Mouse (Mus musculus) MEL (cell line): ENCODE results near the gene Susd3. TPM values are rescaled to one million over a fixed set of nuclear protein-coding genes. Genes with fewer than 3 reads are reported as not detected.
A peak's percentile ranks its signal among the peaks of the same experiment; 100 is the strongest.

ENCODE experiments used
- DNase-seq: peaks from one replicate; pipeline ENCODE4 v3.0.0; 2011; ENCODE audit warnings: low read depth, low spot score
- H3K27ac ChIP-seq: 2 replicates; pipeline ENCODE4 v1.5.1; 2012; ENCODE audit warnings: low read depth, mild to moderate bottlenecking, control low read depth, low read length, moderate library complexity; ENCODE audit not compliant: control insufficient read depth
- H3K27me3 ChIP-seq, 2 experiments: fragments of 150-350 bp in 1 of 2; sonication (generic) in 1 of 2; 2 replicates each; pipeline ENCODE4 v1.6.1; 2012; ENCODE audit warnings: low read length in 2 of 2, mild to moderate bottlenecking in 2 of 2, improper control_type of control experiment in 1 of 2, moderate library complexity in 1 of 2; ENCODE audit not compliant: insufficient read depth in 2 of 2, control insufficient read depth in 1 of 2
- H3K36me3 ChIP-seq, 2 experiments: 2 replicates each; pipeline ENCODE4 v1.6.1; 2012 to 2014; ENCODE audit warnings: low read length in 2 of 2, improper control_type of control experiment in 1 of 2, inconsistent platforms in 1 of 2, mild to moderate bottlenecking in 1 of 2; ENCODE audit not compliant: insufficient read depth in 2 of 2, control insufficient read depth in 1 of 2
- H3K4me1 ChIP-seq, 2 experiments: fragments of 150-350 bp in 1 of 2; sonication (generic) in 1 of 2; 2 replicates each; pipeline ENCODE4 v1.6.1; 2012; ENCODE audit warnings: low read length in 2 of 2, improper control_type of control experiment in 1 of 2, mild to moderate bottlenecking in 1 of 2; ENCODE audit not compliant: insufficient read depth in 2 of 2, control insufficient read depth in 1 of 2
- H3K4me3 ChIP-seq, 2 experiments: fragments of 150-350 bp in 1 of 2; sonication (generic) in 1 of 2; 2 replicates each; pipeline ENCODE4 v1.5.1; 2012; ENCODE audit warnings: low read depth in 2 of 2, low read length in 2 of 2, mild to moderate bottlenecking in 2 of 2, moderate library complexity in 2 of 2, control low read depth in 1 of 2, improper control_type of control experiment in 1 of 2; ENCODE audit not compliant: control insufficient read depth in 1 of 2, insufficient read depth in 1 of 2
- H3K79me2 ChIP-seq: 2 replicates; pipeline ENCODE4 v1.6.1; 2012; ENCODE audit warnings: mild to moderate bottlenecking, low read length, moderate library complexity; ENCODE audit not compliant: control insufficient read depth, poor library complexity, insufficient read depth
- H3K9ac ChIP-seq: 2 replicates; pipeline ENCODE4 v1.6.1; 2012; ENCODE audit warnings: low read depth, mild to moderate bottlenecking, control low read depth, low read length, moderate library complexity; ENCODE audit not compliant: control insufficient read depth, poor library complexity, severe bottlenecking
- H3K9me3 ChIP-seq: fragments of 150-350 bp; sonication (generic); replicated peaks from 2 replicates; pipeline ENCODE4 v1.6.1; 2012; ENCODE audit warnings: mild to moderate bottlenecking, low read length, improper control_type of control experiment, moderate library complexity; ENCODE audit not compliant: insufficient read depth
- CHD1 ChIP-seq: IDR thresholded peaks from 2 replicates; pipeline ENCODE4 v1.6.1; 2012; ENCODE audit warnings: low read depth, mild to moderate bottlenecking, inconsistent platforms, low read length, improper control_type of control experiment
- CTCF ChIP-seq, 3 experiments: IDR thresholded peaks in 2 of 3; conservative IDR thresholded peaks in 1 of 3; 2 replicates each; pipeline ENCODE4 v1.5.1; 2011 to 2012; ENCODE audit warnings: low read length in 3 of 3, low read depth in 2 of 3, mild to moderate bottlenecking in 2 of 3, improper control_type of control experiment in 1 of 3, inconsistent platforms in 1 of 3, mixed read lengths in 1 of 3, moderate library complexity in 1 of 3; ENCODE audit not compliant: control insufficient read depth in 1 of 3, insufficient read depth in 1 of 3, poor library complexity in 1 of 3, severe bottlenecking in 1 of 3
- EP300 ChIP-seq, 2 experiments: IDR thresholded peaks; 2 replicates each; pipeline ENCODE4 v1.6.1; 2011; ENCODE audit warnings: improper control_type of control experiment in 2 of 2, low read length in 2 of 2, low read depth in 1 of 2, mild to moderate bottlenecking in 1 of 2
- GATA1 ChIP-seq: IDR thresholded peaks from 2 replicates; pipeline ENCODE4 v1.6.1; 2011; ENCODE audit warnings: low read depth, low read length, improper control_type of control experiment
- MAZ ChIP-seq: IDR thresholded peaks from 2 replicates; pipeline ENCODE4 v1.6.1; 2012; ENCODE audit warnings: low read depth, mild to moderate bottlenecking, inconsistent platforms, low read length, improper control_type of control experiment
- MXI1 ChIP-seq: IDR thresholded peaks from 2 replicates; pipeline ENCODE4 v1.6.1; 2011; ENCODE audit warnings: mild to moderate bottlenecking, low read depth, low read length, improper control_type of control experiment
- MYB ChIP-seq: IDR thresholded peaks from 2 replicates; pipeline ENCODE4 v1.6.1; 2011; ENCODE audit warnings: mild to moderate bottlenecking, low read depth, low read length, improper control_type of control experiment
- NELFE ChIP-seq: IDR thresholded peaks from 2 replicates; pipeline ENCODE4 v1.6.1; 2011; ENCODE audit warnings: low read depth, low read length, improper control_type of control experiment
- RCOR1 ChIP-seq: IDR thresholded peaks from 2 replicates; pipeline ENCODE4 v1.6.1; 2012; ENCODE audit warnings: low read depth, mild to moderate bottlenecking, inconsistent platforms, low read length, improper control_type of control experiment
- TAL1 ChIP-seq: IDR thresholded peaks from 2 replicates; pipeline ENCODE4 v1.6.1; 2012; ENCODE audit warnings: mild to moderate bottlenecking, inconsistent platforms, low read length, moderate library complexity, mixed read lengths
- TBP ChIP-seq: IDR thresholded peaks from 2 replicates; pipeline ENCODE4 v1.8.0; 2011; ENCODE audit warnings: low read depth, low read length, improper control_type of control experiment
- UBTF ChIP-seq: IDR thresholded peaks from 2 replicates; pipeline ENCODE4 v1.6.1; 2012; ENCODE audit warnings: low read depth, mild to moderate bottlenecking, inconsistent platforms, low read length, improper control_type of control experiment, moderate library complexity, borderline replicate concordance; ENCODE audit not compliant: insufficient read depth
- USF1 ChIP-seq: IDR thresholded peaks from 2 replicates; pipeline ENCODE4 v1.6.1; 2014; ENCODE audit warnings: low read depth, mild to moderate bottlenecking, inconsistent platforms, low read length, improper control_type of control experiment, moderate library complexity
- USF2 ChIP-seq, 2 experiments: IDR thresholded peaks; 2 replicates each; pipeline ENCODE4 v1.6.1; 2011 to 2012; ENCODE audit warnings: improper control_type of control experiment in 2 of 2, low read length in 2 of 2, borderline replicate concordance in 1 of 2, inconsistent platforms in 1 of 2, low read depth in 1 of 2, mild to moderate bottlenecking in 1 of 2; ENCODE audit not compliant: insufficient read depth in 1 of 2
- ZC3H11A ChIP-seq: IDR thresholded peaks from 2 replicates; pipeline ENCODE4 v1.6.1; 2012; ENCODE audit warnings: low read depth, mild to moderate bottlenecking, inconsistent platforms, low read length, improper control_type of control experiment
- polyA plus RNA-seq, 2 experiments: library from polyadenylated mRNA; stranded (reverse) in 1 of 2; unstranded in 1 of 2; fragments of >175 nt in 1 of 2; fragments of >200 nt in 1 of 2; gene quantifications; 2 replicates each; pipeline versions ENCODE4 v1.2.1 to v1.2.4; 2012; ENCODE audit warnings: low replicate concordance in 2 of 2, low read depth in 1 of 2; ENCODE audit not compliant: insufficient read length in 2 of 2, insufficient read depth in 1 of 2, missing spikeins in 1 of 2
- total RNA-seq: library from RNA; depleted of rRNA; stranded (reverse); fragments of 300-350 nt; gene quantifications from 2 replicates; pipeline ENCODE4 v1.2.3, GENCODE M21; 2012

Susd3 gene
- total and polyA plus RNA-seq, 3 experiments = 10.8 to 16.2 TPM; not detected in 1

GRCm38 (mm10) chr13:49286750-49287149 lies 38.2 kb upstream of the Susd3 start:
- no peak overlapping the region for H3K27ac ChIP-seq
- no peaks in the 10 kb centered on the region for H3K79me2 ChIP-seq
- DNase-seq = no peak
- no peaks in the 10 kb centered on the region for H3K9me3 ChIP-seq
- no peak for TF ChIP-seq CTCF (IDR thresholded peaks at IDR 0.05 in 2 of 3, conservative IDR thresholded peaks at IDR 0.05 in 1 of 3; ENCODE audit: control insufficient read depth in 1 of 3, insufficient read depth in 1 of 3, low read depth in 2 of 3, low read length in 3 of 3, poor library complexity in 1 of 3, severe bottlenecking in 1 of 3)
- no peak for TF ChIP-seq USF1
- no peak for TF ChIP-seq TBP
- no peak for TF ChIP-seq MXI1
- no peak for TF ChIP-seq ZC3H11A
- TF ChIP-seq USF2 (IDR thresholded peaks at IDR 0.05; ENCODE audit: borderline replicate concordance in 1 of 2, insufficient read depth in 1 of 2, low read depth in 1 of 2, low read length in 2 of 2) = no peak
- no peak for TF ChIP-seq MYB
- TF ChIP-seq NELFE = no peak
- TF ChIP-seq RCOR1 = no peak
- TF ChIP-seq GATA1 = no peak
- H3K27me3 ChIP-seq = no peaks in the 10 kb centered on the region
- H3K4me3 ChIP-seq = no peak overlapping the region
- 0 out of 4 replicates have a peak, but pooled peaks cover 0 to 1% of the 10 kb centered on the region in 2 experiments for H3K4me1 ChIP-seq
- no peak overlapping the region for H3K9ac ChIP-seq
- H3K36me3 ChIP-seq = peaks cover 0 to 2% of the 10 kb centered on the region in 2 experiments; a peak in 2 of 4 replicates

- H3K9me3 ChIP-seq = no peaks in the 10 kb centered on the region
- DNase-seq = peak; percentile 38
Measured at GRCm38 (mm10) chr13:49283686-49284085, 35.2 kb upstream of the Susd3 start.

DNA sequence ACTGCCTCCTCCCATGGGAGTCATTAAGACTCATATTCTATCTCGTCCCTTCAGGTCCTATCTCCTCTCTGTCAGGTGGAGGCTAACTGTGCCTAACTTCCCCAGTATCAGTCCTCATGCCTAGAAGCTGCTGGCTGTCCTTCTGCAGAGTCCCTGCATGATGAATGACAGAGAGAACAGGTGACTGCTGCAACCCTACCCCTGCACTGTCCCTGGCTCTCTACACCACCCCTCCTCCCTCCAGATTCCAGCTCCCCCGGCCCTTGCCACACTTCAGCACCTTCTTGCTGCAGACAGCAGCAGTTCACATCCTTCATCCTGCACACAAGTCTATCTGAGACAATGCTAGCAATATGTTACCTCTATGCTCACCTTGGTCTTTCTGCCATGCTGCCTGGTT lies 33.7 kb upstream of the Susd3 start:
- no peak for TF ChIP-seq CHD1
- peak; percentile 38; the same call in 1 of the 2 replicates for TF ChIP-seq TAL1
- no peak for TF ChIP-seq TBP
- TF ChIP-seq EP300 (IDR thresholded peaks at IDR 0.05; ENCODE audit: low read depth in 1 of 2, low read length in 2 of 2) = peak in 1 of 2 experiments; percentile 24; a peak in 1 of 4 replicates
- TF ChIP-seq GATA1 = 0 out of 2 replicates have a peak, but pooled peaks have one; percentile 25
- peak; percentile 28 for DNase-seq
- Histone ChIP-seq H3K27me3 (no peaks in the 10 kb centered on the region), H3K4me3 (no peak overlapping the region), H3K27ac (no peak overlapping the region), H3K9me3 (no peaks in the 10 kb centered on the region), H3K9ac (no peak overlapping the region), H3K79me2 (no peaks in the 10 kb centered on the region), H3K4me1 (no peaks in the 10 kb centered on the region), H3K36me3 (peaks cover 0 to 5% of the 10 kb centered on the region in 2 experiments; a peak in 1 of 4 replicates)

More at GRCm38 (mm10) chr13:49283686-49284085, 35.2 kb upstream of the Susd3 start:
- no peaks in the 10 kb centered on the region for H3K4me1 ChIP-seq
- TF ChIP-seq MAZ (no peak), UBTF (no peak), RCOR1 (no peak), EP300 (IDR thresholded peaks at IDR 0.05; ENCODE audit: low read depth in 1 of 2, low read length in 2 of 2) (peak in 1 of 2 experiments; percentile 37; a peak in 1 of 4 replicates)
- no peak overlapping the region for H3K4me3 ChIP-seq
- no peak overlapping the region for H3K9ac ChIP-seq
- H3K27me3 ChIP-seq = no peaks in the 10 kb centered on the region
- peaks cover 0 to 5% of the 10 kb centered on the region in 2 experiments; a peak in 1 of 4 replicates for H3K36me3 ChIP-seq
- H3K79me2 ChIP-seq = no peaks in the 10 kb centered on the region
- no peak overlapping the region for H3K27ac ChIP-seq
